Mouse (Mus musculus) cerebellum, postnatal 10 days (tissue): ENCODE results near the gene Mroh7.
"Not testable (repeated sequence)": the region's sequence is repeated elsewhere in the genome, so short reads cannot be mapped to it uniquely, and the experiment has no call there.

ENCODE experiments used
- DNase-seq, 2 experiments: peaks; one replicate each; pipeline ENCODE4 v3.0.0; 2021; ENCODE audit warnings: mixed read lengths in 2 of 2

Mroh7 gene

GRCm38 (mm10) chr4:106730814-106731213 lies at the start of gene Mroh7:
Gene Mroh7, minus strand, starts transcription at chr4:106730925.
- DNase-seq: no peak

GRCm38 (mm10) chr4:106780045-106780444 lies 49.3 kb upstream of the Mroh7 start:
- peak in 1 of 2 experiments; percentile 59 for DNase-seq

GRCm38 (mm10) chr4:106778116-106778788 lies 47.5 kb upstream of the Mroh7 start:
- peak; percentile 99 for DNase-seq

- DNase-seq: peak; percentile 78 to 80
These were observed 46.3 kb upstream of the Mroh7 start for GRCm38 (mm10) chr4:106776998-106777397.

- not testable (repeated sequence) for DNase-seq
These were observed 45.0 kb upstream of the Mroh7 start for GRCm38 (mm10) chr4:106775767-106776166.

- DNase-seq: no peak
These were observed 41.8 kb upstream of the Mroh7 start for GRCm38 (mm10) chr4:106772558-106772957.

GRCm38 (mm10) chr4:106769306-106769705 lies 38.6 kb upstream of the Mroh7 start:
- no peak for DNase-seq

- DNase-seq: no peak
These were observed 33.4 kb upstream of the Mroh7 start for GRCm38 (mm10) chr4:106764166-106764565.

GRCm38 (mm10) chr4:106751726-106752125 lies 21.0 kb upstream of the Mroh7 start:
- no peak for DNase-seq

- peak; percentile 76 to 81 for DNase-seq
These were observed 19.0 kb upstream of the Mroh7 start for GRCm38 (mm10) chr4:106749699-106750098.

GRCm38 (mm10) chr4:106747001-106747580 lies 16.4 kb upstream of the Mroh7 start:
- peak; percentile 46 to 53 for DNase-seq

GRCm38 (mm10) chr4:106745862-106746261 lies 15.1 kb upstream of the Mroh7 start:
- DNase-seq: peak; percentile 24 to 30

- no peak for DNase-seq
These were observed 7.2 kb upstream of the Mroh7 start for GRCm38 (mm10) chr4:106737904-106738303.

GRCm38 (mm10) chr4:106736884-106737283 lies 6.2 kb upstream of the Mroh7 start:
- DNase-seq: not testable (repeated sequence)

GRCm38 (mm10) chr4:106733636-106734035 lies 2.9 kb upstream of the Mroh7 start, which contains the start of gene Fam151a:
Gene Fam151a, plus strand, starts transcription at chr4:106733889.
- no peak for DNase-seq

- peak; percentile 70 to 74 for DNase-seq
These were observed 10.1 kb downstream of the Mroh7 start for GRCm38 (mm10) chr4:106720631-106721030.

- DNase-seq: no peak
These were observed 17.1 kb downstream of the Mroh7 start for GRCm38 (mm10) chr4:106713622-106714021.

- DNase-seq: peak; percentile 95 to 97
These were observed 22.3 kb downstream of the Mroh7 start for GRCm38 (mm10) chr4:106708408-106708807.

GRCm38 (mm10) chr4:106707957-106708356 lies 22.8 kb downstream of the Mroh7 start:
- no peak for DNase-seq

GRCm38 (mm10) chr4:106705096-106705665 lies 25.5 kb downstream of the Mroh7 start:
- peak; percentile 54 for DNase-seq

- DNase-seq: peak; percentile 81 to 89
These were observed 26.3 kb downstream of the Mroh7 start for GRCm38 (mm10) chr4:106704416-106704815.

- DNase-seq: peak; percentile 59
These were observed 26.8 kb downstream of the Mroh7 start for GRCm38 (mm10) chr4:106703956-106704355.

GRCm38 (mm10) chr4:106700798-106701197 lies 29.9 kb downstream of the Mroh7 start:
- no peak for DNase-seq

GRCm38 (mm10) chr4:106699989-106700388 lies 30.7 kb downstream of the Mroh7 start:
- peak; percentile 56 to 66 for DNase-seq
